In the genomic region with DNA sequence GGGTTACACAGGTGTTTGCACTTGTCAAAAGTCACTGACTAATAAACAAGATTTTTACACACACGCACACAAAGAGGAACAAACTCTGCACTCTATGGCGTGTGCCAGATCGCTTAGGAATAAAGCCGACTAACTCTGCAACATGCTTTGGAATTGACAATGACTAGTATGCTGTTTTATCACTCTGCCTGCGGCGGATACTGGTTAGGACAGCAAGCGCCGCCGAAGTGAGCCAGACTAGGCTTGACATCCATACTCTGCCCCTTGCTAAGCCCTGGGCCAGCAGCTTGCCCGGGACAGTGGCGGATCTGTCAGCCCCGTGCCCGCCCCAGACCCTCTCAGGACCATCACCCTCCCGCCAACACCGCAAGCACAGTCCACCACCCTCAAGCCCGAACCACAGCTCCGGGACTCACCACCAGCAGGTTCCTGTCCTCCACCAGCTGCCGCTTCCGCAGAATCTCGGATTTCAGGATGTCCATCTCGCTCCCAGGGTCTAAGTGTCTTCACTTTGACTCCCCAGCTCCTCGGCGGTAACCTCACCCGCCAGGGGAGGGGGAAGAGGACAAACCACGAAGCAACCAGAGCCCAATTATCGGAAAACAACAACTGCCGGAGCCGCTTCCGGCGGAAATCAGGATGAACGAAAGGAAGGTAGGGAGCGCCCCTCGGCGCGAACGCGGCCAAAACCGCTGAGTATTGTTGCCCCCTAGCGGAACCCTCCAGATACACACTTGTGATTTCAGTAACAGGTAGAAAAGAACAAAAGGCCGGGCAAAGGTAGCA, we compare ENCODE assay signal across 8 mouse cellular contexts. TPM values are rescaled to one million over a fixed set of nuclear protein-coding genes. Genes with fewer than 3 reads are reported as not detected.
DNase-seq lines count a peak whose midpoint lies in the region; ATAC-seq and TF ChIP-seq lines count a peak whose summit lies in the region.

A gene (minus strand): TSS at position 614 of the 786 bp plus-strand sequence.

- H3K4me2 ChIP-seq in embryonic facial prominence, embryonic 15.5 days (replicated peaks) = peak within 1 kb of the TSS; percentile 50
- H3K4me2 ChIP-seq in kidney, embryonic 14.5 days (replicated peaks; ENCODE audit: low read depth, low read length) = peak within 1 kb of the TSS; percentile 71
- peak within 1 kb of the TSS; percentile 55 for H3K4me2 ChIP-seq in limb, embryonic 15.5 days

- peaks cover 2% of the 10 kb centered on the region; the same call in 1 of the 2 replicates for H3K4me1 ChIP-seq in bone marrow, adult 2 months (ENCODE audit: control insufficient read depth, insufficient read depth, low read length)
- peaks cover 14% of the 10 kb centered on the region for H3K4me1 ChIP-seq in embryonic facial prominence, embryonic 15.5 days
- H3K4me1 ChIP-seq in kidney, embryonic 14.5 days (ENCODE audit: control insufficient read depth, insufficient read depth, low read length) = peaks cover 5% of the 10 kb centered on the region
- H3K4me1 ChIP-seq in limb, embryonic 15.5 days = peaks cover 13% of the 10 kb centered on the region

- peak within 1 kb of the TSS; percentile 98 for H3K4me3 ChIP-seq in bone marrow, adult 2 months (replicated peaks; ENCODE audit: control insufficient read depth, low read depth, low read length)
- H3K4me3 ChIP-seq in embryonic facial prominence, embryonic 15.5 days (replicated peaks) = peak within 1 kb of the TSS; percentile 86
- H3K4me3 ChIP-seq in kidney, embryonic 14.5 days (ENCODE audit: low read length) = peak within 1 kb of the TSS; percentile 66
- H3K4me3 ChIP-seq in limb, embryonic 15.5 days = peak within 1 kb of the TSS; percentile 92

- DNase-seq in 416B (ENCODE audit: low read depth) = peak; percentile 97
- DNase-seq in heart, adult 9 months (ENCODE audit: low spot score in 2 of 2) = peak; percentile 77 to 88
- DNase-seq in monocyte, adult 2 months (ENCODE audit: low read depth in 1 of 2, low spot score in 2 of 2) = peak; percentile 57 to 79
- DNase-seq in spleen, postnatal 36 days (ENCODE audit: low spot score in 2 of 2) = peak; percentile 86 to 89

- peak within 1 kb of the TSS; percentile 70 for H3K27ac ChIP-seq in bone marrow, adult 2 months (ENCODE audit: control insufficient read depth, insufficient read depth, low read depth, low read length, poor library complexity)
- peak within 1 kb of the TSS; percentile 66 for H3K27ac ChIP-seq in embryonic facial prominence, embryonic 15.5 days (replicated peaks)
- H3K27ac ChIP-seq in kidney, embryonic 14.5 days (ENCODE audit: low read depth, low read length) = peak within 1 kb of the TSS; percentile 43; the same call in 1 of the 2 replicates
- peak within 1 kb of the TSS; percentile 54 for H3K27ac ChIP-seq in limb, embryonic 15.5 days

- H3K9ac ChIP-seq in embryonic facial prominence, embryonic 15.5 days = peak within 1 kb of the TSS; percentile 87
- peak within 1 kb of the TSS; percentile 79 for H3K9ac ChIP-seq in kidney, embryonic 14.5 days (ENCODE audit: low read depth, low read length)
- H3K9ac ChIP-seq in limb, embryonic 15.5 days = peak within 1 kb of the TSS; percentile 78

- H3K36me3 ChIP-seq in embryonic facial prominence, embryonic 15.5 days = 0 out of 2 replicates have a peak, but pooled peaks cover 8% of the 10 kb centered on the region
- peaks cover 9% of the 10 kb centered on the region; the same call in 1 of the 2 replicates for H3K36me3 ChIP-seq in kidney, embryonic 14.5 days (ENCODE audit: control insufficient read depth, insufficient read depth, low read length)
- peaks cover 9% of the 10 kb centered on the region for H3K36me3 ChIP-seq in limb, embryonic 15.5 days

- H3K27me3 ChIP-seq in embryonic facial prominence, embryonic 15.5 days = no peaks in the 10 kb centered on the region
- no peaks in the 10 kb centered on the region for H3K27me3 ChIP-seq in kidney, embryonic 14.5 days (ENCODE audit: control insufficient read depth, insufficient read depth, low read length)
- H3K27me3 ChIP-seq in limb, embryonic 15.5 days = no peaks in the 10 kb centered on the region

- 1% methylated on average over 40 of the region's 40 CpGs for WGBS in bone marrow, adult 2 months
- 1% methylated on average over 40 of the region's 40 CpGs for WGBS in embryonic facial prominence, embryonic 15.5 days
- 2% methylated on average over 40 of the region's 40 CpGs for WGBS in kidney, embryonic 14.5 days
- WGBS in limb, embryonic 15.5 days = 1% methylated on average over 40 of the region's 40 CpGs

- TF ChIP-seq POLR2A in bone marrow, adult 2 months (IDR thresholded peaks at IDR 0.05; ENCODE audit: borderline replicate concordance, control insufficient read depth, low read depth, low read length) = no peak; the same call in 1 of the 2 replicates

- peak; percentile 60 for ATAC-seq in embryonic facial prominence, embryonic 15.5 days (ENCODE audit: insufficient number of reproducible peaks, low FRiP score, low TSS enrichment, low read depth)
- ATAC-seq in kidney, embryonic 14.5 days (ENCODE audit: low FRiP score, low TSS enrichment) = peak; percentile 92; the same call in 1 of the 2 replicates
- ATAC-seq in limb, embryonic 15.5 days (ENCODE audit: insufficient number of reproducible peaks, low FRiP score, low TSS enrichment, low read depth) = 0 out of 2 replicates have a peak, but pooled peaks have one; percentile 40

- peak; percentile 72 for TF ChIP-seq CTCF in bone marrow, adult 2 months (IDR thresholded peaks at IDR 0.05; ENCODE audit: control insufficient read depth, insufficient read depth, low read length)

- H3K9me3 ChIP-seq in embryonic facial prominence, embryonic 15.5 days (replicated peaks) = no peaks in the 10 kb centered on the region
- no peaks in the 10 kb centered on the region for H3K9me3 ChIP-seq in kidney, embryonic 14.5 days (ENCODE audit: control insufficient read depth, low read length)
- no peaks in the 10 kb centered on the region for H3K9me3 ChIP-seq in limb, embryonic 15.5 days

RNA-seq across cellular contexts. Expression of the gene that starts here (rescaled TPM):
- 21.3 and 22.9 TPM in 2 replicates for polyA plus RNA-seq in bone marrow, adult 2 months (2011; ENCODE audit: insufficient read depth, insufficient read length, low replicate concordance, missing spikeins)
- polyA plus RNA-seq in embryonic facial prominence, embryonic 15.5 days (2015; fragmentation: Nextera tagmentation; extraction: Ambion mirVana) = 36.6 and 37.9 TPM in 2 replicates
- polyA plus RNA-seq in kidney, embryonic 14.5 days (2014; fragmentation: Nextera tagmentation; extraction: Ambion mirVana) = 20.4 and 38.8 TPM in 2 replicates
- polyA plus RNA-seq in limb, embryonic 15.5 days (2015; fragmentation: Nextera tagmentation; extraction: Ambion mirVana) = 34.1 and 35.1 TPM in 2 replicates

Comparison
In these comparisons a context has a peak if more than half of its experiments do, and no peak if none do; other contexts are left out.
1. Peak in every context shown above with its lines: DNase-seq, ATAC-seq, H3K4me3 ChIP-seq and H3K27ac ChIP-seq.
2. ATAC-seq: peak in every context shown above with its lines; median percentile 92 in kidney, embryonic 14.5 days; 60 in embryonic facial prominence, embryonic 15.5 days; 40 in limb, embryonic 15.5 days.